Mouse (Mus musculus): ENCODE data around the gene Mga. TPM values are rescaled to one million over a fixed set of nuclear protein-coding genes. Genes with fewer than 3 reads are reported as not detected.

The Mga gene
- polyA plus RNA-seq, 1 experiment from 2014 or later: 5.5 TPM

GRCm38 (mm10) chr2:119988952-119989351, 91.9 kb downstream of the Mga start:
- no peaks in the 10 kb centered on the region for H3K27me3 ChIP-seq
- no peak for ATAC-seq (ENCODE audit: insufficient read depth)
- H3K4me3 ChIP-seq (replicated peaks): no peak overlapping the region
- H3K27ac ChIP-seq (replicated peaks): no peak overlapping the region
- no peak overlapping the region for H3K9ac ChIP-seq
- H3K4me1 ChIP-seq (replicated peaks): no peaks in the 10 kb centered on the region; the same call in 1 of the 2 replicates
- no peak overlapping the region for H3K4me2 ChIP-seq
- WGBS (ENCODE audit: insufficient replicate concordance): 49% methylated on average over 4 of the region's 4 CpGs
- H3K9me3 ChIP-seq (replicated peaks): no peaks in the 10 kb centered on the region
- no peaks in the 10 kb centered on the region for H3K36me3 ChIP-seq (replicated peaks)

GRCm38 (mm10) chr2:119990881-119991280, 93.9 kb downstream of the Mga start:
- Histone ChIP-seq H3K27me3 (no peaks in the 10 kb centered on the region), H3K4me1 (replicated peaks) (peaks cover 6% of the 10 kb centered on the region; the same call in 1 of the 2 replicates), H3K27ac (replicated peaks) (no peak overlapping the region), H3K9ac (no peak overlapping the region), H3K4me3 (replicated peaks) (no peak overlapping the region), H3K36me3 (replicated peaks) (no peaks in the 10 kb centered on the region), H3K4me2 (no peak overlapping the region), H3K9me3 (replicated peaks) (no peaks in the 10 kb centered on the region)
- WGBS (ENCODE audit: insufficient replicate concordance): 67% methylated on average over 6 of the region's 6 CpGs
- ATAC-seq (ENCODE audit: insufficient read depth): no peak

GRCm38 (mm10) chr2:119992349-119992748, 95.3 kb downstream of the Mga start:
- Histone ChIP-seq H3K27me3 (no peaks in the 10 kb centered on the region), H3K9ac (no peak overlapping the region), H3K4me1 (replicated peaks) (peaks cover 6% of the 10 kb centered on the region; the same call in 1 of the 2 replicates), H3K9me3 (replicated peaks) (no peaks in the 10 kb centered on the region), H3K36me3 (replicated peaks) (no peaks in the 10 kb centered on the region), H3K4me3 (replicated peaks) (no peak overlapping the region), H3K27ac (replicated peaks) (no peak overlapping the region), H3K4me2 (no peak overlapping the region)
- ATAC-seq (ENCODE audit: insufficient read depth): no peak
- 73% methylated on average over 2 of the region's 2 CpGs for WGBS (ENCODE audit: insufficient replicate concordance)

- WGBS (ENCODE audit: insufficient replicate concordance): 44% methylated on average over 2 of the region's 2 CpGs
- peaks cover 6% of the 10 kb centered on the region; the same call in 1 of the 2 replicates for H3K4me1 ChIP-seq (replicated peaks)
- no peak overlapping the region for H3K4me2 ChIP-seq
- no peaks in the 10 kb centered on the region for H3K27me3 ChIP-seq
- H3K36me3 ChIP-seq (replicated peaks): no peaks in the 10 kb centered on the region
- no peak overlapping the region for H3K4me3 ChIP-seq (replicated peaks)
- no peak overlapping the region for H3K9ac ChIP-seq
- no peaks in the 10 kb centered on the region for H3K9me3 ChIP-seq (replicated peaks)
- no peak overlapping the region for H3K27ac ChIP-seq (replicated peaks)
- no peak for ATAC-seq (ENCODE audit: insufficient read depth)
Observed at GRCm38 (mm10) chr2:119993515-119993914, 96.5 kb downstream of the Mga start.

GRCm38 (mm10) chr2:119994839-119995238, 97.8 kb downstream of the Mga start:
- Histone ChIP-seq H3K4me3 (replicated peaks) (no peak overlapping the region), H3K27me3 (no peaks in the 10 kb centered on the region), H3K9me3 (replicated peaks) (no peaks in the 10 kb centered on the region), H3K9ac (no peak overlapping the region), H3K4me2 (no peak overlapping the region), H3K27ac (replicated peaks) (no peak overlapping the region), H3K4me1 (replicated peaks) (peaks cover 6% of the 10 kb centered on the region; the same call in 1 of the 2 replicates), H3K36me3 (replicated peaks) (no peaks in the 10 kb centered on the region)
- WGBS (ENCODE audit: insufficient replicate concordance): 48% methylated on average over 6 of the region's 6 CpGs
- ATAC-seq (ENCODE audit: insufficient read depth): no peak

- Histone ChIP-seq H3K36me3 (replicated peaks) (no peaks in the 10 kb centered on the region), H3K4me1 (replicated peaks) (peaks cover 7% of the 10 kb centered on the region; the same call in 1 of the 2 replicates), H3K4me2 (no peak overlapping the region), H3K9me3 (replicated peaks) (no peaks in the 10 kb centered on the region), H3K27me3 (no peaks in the 10 kb centered on the region), H3K27ac (replicated peaks) (no peak overlapping the region; the same call in 1 of the 2 replicates), H3K9ac (no peak overlapping the region), H3K4me3 (replicated peaks) (no peak overlapping the region)
- 29% methylated on average over 9 of the region's 9 CpGs for WGBS (ENCODE audit: insufficient replicate concordance)
- ATAC-seq (ENCODE audit: insufficient read depth): no peak
Observed at GRCm38 (mm10) chr2:119995391-119996281, 98.6 kb downstream of the Mga start.

GRCm38 (mm10) chr2:119997354-119997753, 100.3 kb downstream of the Mga start:
- Histone ChIP-seq H3K9ac (no peak overlapping the region), H3K9me3 (replicated peaks) (no peaks in the 10 kb centered on the region), H3K4me1 (replicated peaks) (peaks cover 16% of the 10 kb centered on the region; the same call in 1 of the 2 replicates), H3K4me3 (replicated peaks) (no peak overlapping the region), H3K27me3 (no peaks in the 10 kb centered on the region), H3K27ac (replicated peaks) (no peak overlapping the region), H3K36me3 (replicated peaks) (no peaks in the 10 kb centered on the region), H3K4me2 (no peak overlapping the region)
- 67% methylated on average over 4 of the region's 4 CpGs for WGBS (ENCODE audit: insufficient replicate concordance)
- no peak for ATAC-seq (ENCODE audit: insufficient read depth)

GRCm38 (mm10) chr2:119999731-120000130, 102.7 kb downstream of the Mga start:
- Histone ChIP-seq H3K36me3 (replicated peaks) (no peaks in the 10 kb centered on the region), H3K4me1 (replicated peaks) (peaks cover 15% of the 10 kb centered on the region; the same call in 1 of the 2 replicates), H3K27ac (replicated peaks) (no peak overlapping the region), H3K9ac (no peak overlapping the region), H3K27me3 (no peaks in the 10 kb centered on the region), H3K9me3 (replicated peaks) (no peaks in the 10 kb centered on the region), H3K4me2 (no peak overlapping the region), H3K4me3 (replicated peaks) (no peak overlapping the region)
- WGBS (ENCODE audit: insufficient replicate concordance): 80% methylated on average over 2 of the region's 2 CpGs
- no peak for ATAC-seq (ENCODE audit: insufficient read depth)

- 35% methylated on average over 3 of the region's 3 CpGs for WGBS (ENCODE audit: insufficient replicate concordance)
- Histone ChIP-seq H3K27me3 (no peaks in the 10 kb centered on the region), H3K9ac (no peak overlapping the region), H3K27ac (replicated peaks) (no peak overlapping the region), H3K4me3 (replicated peaks) (no peak overlapping the region), H3K4me2 (no peak overlapping the region), H3K36me3 (replicated peaks) (no peaks in the 10 kb centered on the region), H3K4me1 (replicated peaks) (0 out of 2 replicates have a peak, but pooled peaks cover 10% of the 10 kb centered on the region), H3K9me3 (replicated peaks) (no peaks in the 10 kb centered on the region)
- ATAC-seq (ENCODE audit: insufficient read depth): no peak
Observed at GRCm38 (mm10) chr2:120000882-120001584, 104.0 kb downstream of the Mga start.

GRCm38 (mm10) chr2:120001956-120002355, 104.9 kb downstream of the Mga start:
- Histone ChIP-seq H3K9me3 (replicated peaks) (no peaks in the 10 kb centered on the region), H3K36me3 (replicated peaks) (no peaks in the 10 kb centered on the region), H3K27ac (replicated peaks) (no peak overlapping the region), H3K4me3 (replicated peaks) (no peak overlapping the region), H3K9ac (no peak overlapping the region), H3K27me3 (no peaks in the 10 kb centered on the region), H3K4me2 (no peak overlapping the region), H3K4me1 (replicated peaks) (0 out of 2 replicates have a peak, but pooled peaks cover 10% of the 10 kb centered on the region)
- ATAC-seq (ENCODE audit: insufficient read depth): no peak
- 44% methylated on average over 4 of the region's 4 CpGs for WGBS (ENCODE audit: insufficient replicate concordance)

- WGBS (ENCODE audit: insufficient replicate concordance): 63% methylated on average over 2 of the region's 2 CpGs
- Histone ChIP-seq H3K4me2 (no peak overlapping the region), H3K36me3 (replicated peaks) (no peaks in the 10 kb centered on the region), H3K27me3 (no peaks in the 10 kb centered on the region), H3K4me1 (replicated peaks) (peaks cover 13% of the 10 kb centered on the region; the same call in 1 of the 2 replicates), H3K9ac (no peak overlapping the region), H3K4me3 (replicated peaks) (no peak overlapping the region), H3K9me3 (replicated peaks) (no peaks in the 10 kb centered on the region), H3K27ac (replicated peaks) (no peak overlapping the region)
- no peak for ATAC-seq (ENCODE audit: insufficient read depth)
Observed at GRCm38 (mm10) chr2:120003970-120004369, 106.9 kb downstream of the Mga start.

Measured in liver, embryonic 15.5 days (tissue).